Mouse (Mus musculus) small intestine, adult 2 months (tissue): ENCODE results near the gene Reep3. TPM values are rescaled to one million over a fixed set of nuclear protein-coding genes. Genes with fewer than 3 reads are reported as not detected.

Experiments used
- H3K27ac ChIP-seq: fragments of 200-500 bp; 2 replicates; pipeline ENCODE4 v1.5.1; 2012; ENCODE audit warnings: low read depth, low read length, control low read depth, inconsistent platforms; ENCODE audit not compliant: insufficient read depth
- H3K27me3 ChIP-seq: fragments of 200-500 bp; 2 replicates; pipeline ENCODE4 v1.6.1; 2012; ENCODE audit warnings: mild to moderate bottlenecking, moderate library complexity, low read length, inconsistent platforms; ENCODE audit not compliant: control insufficient read depth, insufficient read depth
- H3K36me3 ChIP-seq: fragments of 200-500 bp; 2 replicates; pipeline ENCODE4 v1.6.1; 2012; ENCODE audit warnings: mild to moderate bottlenecking, low read length, control low read depth, inconsistent platforms; ENCODE audit not compliant: control insufficient read depth, insufficient read depth
- H3K4me1 ChIP-seq: fragments of 200-500 bp; 2 replicates; pipeline ENCODE4 v1.6.1; 2012; ENCODE audit warnings: low read length, inconsistent platforms, mixed read lengths; ENCODE audit not compliant: control insufficient read depth, insufficient read depth, insufficient read length
- H3K4me3 ChIP-seq: fragments of 200-500 bp; 2 replicates; pipeline ENCODE4 v1.5.1; 2012; ENCODE audit warnings: low read depth, mild to moderate bottlenecking, control low read depth, inconsistent platforms, low read length, moderate library complexity
- CTCF ChIP-seq: fragments of 200-500 bp; IDR thresholded peaks from 2 replicates; pipeline ENCODE4 v1.5.1; 2012; ENCODE audit warnings: low read depth, mild to moderate bottlenecking, control low read depth, inconsistent platforms, low read length, moderate library complexity, mixed read lengths; ENCODE audit not compliant: insufficient replicate concordance, insufficient read length; ENCODE audit errors: extremely low read depth
- POLR2A ChIP-seq: fragments of 200-500 bp; IDR thresholded peaks from 2 replicates; pipeline ENCODE4 v1.6.1; 2012; ENCODE audit warnings: low read depth, mild to moderate bottlenecking, control low read depth, inconsistent platforms, low read length, moderate library complexity
- WGBS: fragments of 180-500 bp; shearing (Covaris S2); methylation state at CpG from one replicate; pipeline ENCODE4 v1.1.7; 2018; 5-methylcytosine and 5-hydroxymethylcytosine counted together
- polyA plus RNA-seq: library from polyadenylated mRNA; depleted of rRNA; stranded (reverse); fragments of >200 nt; gene quantifications from 2 replicates; pipeline ENCODE4 v1.2.3, GENCODE M21; 2012

Gene Reep3
- polyA plus RNA-seq, 1 experiment, result 16.4 TPM

DNA sequence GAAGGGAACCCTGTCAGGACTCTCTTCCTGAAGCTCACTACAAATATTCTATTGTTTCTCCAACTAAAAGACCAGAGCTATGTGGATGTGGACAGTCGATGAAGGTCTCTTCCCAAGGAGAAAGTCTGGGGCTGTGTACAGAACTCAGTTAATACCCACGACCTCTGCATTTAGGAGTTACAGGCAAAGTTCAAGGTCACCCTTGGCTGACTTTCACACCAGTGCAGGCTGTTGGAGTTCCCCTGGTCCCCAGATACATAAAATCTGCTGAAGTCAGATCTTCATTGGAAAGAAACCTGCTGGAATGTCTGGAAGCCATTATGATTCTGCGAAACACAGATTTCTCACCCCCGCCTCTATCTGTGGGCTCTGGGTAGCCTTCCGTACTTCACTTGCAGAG, 45.3 kb downstream of the Reep3 start:
- no peak for TF ChIP-seq POLR2A
- TF ChIP-seq CTCF, result no peak
- no peak overlapping the region for H3K4me3 ChIP-seq
- H3K4me1 ChIP-seq, result peaks cover 10% of the 10 kb centered on the region; the same call in 1 of the 2 replicates
- H3K36me3 ChIP-seq, result no peaks in the 10 kb centered on the region
- no peaks in the 10 kb centered on the region for H3K27me3 ChIP-seq
- 80% methylated on average over 5 of the region's 5 CpGs for WGBS
- no peak overlapping the region for H3K27ac ChIP-seq

DNA sequence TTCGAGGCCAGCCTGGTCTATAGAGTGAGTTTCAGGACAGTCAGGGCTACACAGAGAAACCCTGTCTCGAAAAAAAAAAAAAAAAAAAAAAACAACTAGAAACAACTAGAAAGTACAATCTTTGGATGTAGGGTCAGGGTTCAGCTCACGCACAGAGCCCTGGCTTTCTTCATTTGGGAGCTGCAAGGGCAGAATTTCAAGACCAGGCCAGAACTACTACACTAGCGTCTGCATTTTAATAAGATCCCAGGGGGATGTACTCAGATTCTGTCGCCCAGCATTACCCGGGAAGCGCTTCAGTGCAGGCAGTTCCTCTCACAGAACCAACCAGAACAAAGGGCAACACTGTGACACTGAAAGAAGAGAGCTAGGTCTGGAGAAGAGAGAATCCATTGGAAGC, 46.0 kb downstream of the Reep3 start:
- Histone ChIP-seq H3K27ac (no peak overlapping the region), H3K4me3 (no peak overlapping the region), H3K4me1 (peaks cover 7% of the 10 kb centered on the region; the same call in 1 of the 2 replicates), H3K27me3 (no peaks in the 10 kb centered on the region), H3K36me3 (no peaks in the 10 kb centered on the region)
- TF ChIP-seq POLR2A, result no peak
- no peak for TF ChIP-seq CTCF
- WGBS, result 82% methylated on average over 7 of the region's 7 CpGs

DNA sequence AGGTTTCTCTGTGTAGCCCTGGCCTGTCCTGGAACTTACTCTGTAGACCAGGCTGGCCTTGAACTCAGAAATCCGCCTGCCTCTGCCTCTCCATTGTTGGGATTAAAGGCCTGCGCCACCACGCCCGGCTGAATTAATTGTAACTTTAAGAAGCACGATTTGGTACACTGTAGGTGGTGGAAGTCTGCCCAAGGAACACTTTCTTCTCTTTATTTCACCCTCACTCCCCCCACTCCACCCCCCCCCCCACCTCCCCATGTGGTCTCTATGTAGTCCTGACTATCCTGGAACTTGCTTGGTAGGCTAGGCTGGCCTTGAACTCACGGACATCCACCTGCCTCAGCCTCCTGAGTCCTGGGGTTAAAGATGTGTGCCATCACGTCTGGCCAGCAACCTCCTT, 47.1 kb downstream of the Reep3 start:
- 91% methylated on average over 7 of the region's 7 CpGs for WGBS
- no peak for TF ChIP-seq CTCF
- TF ChIP-seq POLR2A, result no peak
- Histone ChIP-seq H3K4me3 (no peak overlapping the region), H3K36me3 (no peaks in the 10 kb centered on the region), H3K27ac (no peak overlapping the region), H3K27me3 (no peaks in the 10 kb centered on the region), H3K4me1 (peaks cover 8% of the 10 kb centered on the region; the same call in 1 of the 2 replicates)

GRCm38 (mm10) chr10:67048871-67049615, 47.7 kb downstream of the Reep3 start:
- peaks cover 13% of the 10 kb centered on the region; the same call in 1 of the 2 replicates for H3K4me1 ChIP-seq
- TF ChIP-seq CTCF (no peak), POLR2A (no peak)
- H3K36me3 ChIP-seq, result no peaks in the 10 kb centered on the region
- H3K4me3 ChIP-seq, result no peak overlapping the region
- no peak overlapping the region for H3K27ac ChIP-seq
- 82% methylated on average over 13 of the region's 13 CpGs for WGBS
- H3K27me3 ChIP-seq, result no peaks in the 10 kb centered on the region

DNA sequence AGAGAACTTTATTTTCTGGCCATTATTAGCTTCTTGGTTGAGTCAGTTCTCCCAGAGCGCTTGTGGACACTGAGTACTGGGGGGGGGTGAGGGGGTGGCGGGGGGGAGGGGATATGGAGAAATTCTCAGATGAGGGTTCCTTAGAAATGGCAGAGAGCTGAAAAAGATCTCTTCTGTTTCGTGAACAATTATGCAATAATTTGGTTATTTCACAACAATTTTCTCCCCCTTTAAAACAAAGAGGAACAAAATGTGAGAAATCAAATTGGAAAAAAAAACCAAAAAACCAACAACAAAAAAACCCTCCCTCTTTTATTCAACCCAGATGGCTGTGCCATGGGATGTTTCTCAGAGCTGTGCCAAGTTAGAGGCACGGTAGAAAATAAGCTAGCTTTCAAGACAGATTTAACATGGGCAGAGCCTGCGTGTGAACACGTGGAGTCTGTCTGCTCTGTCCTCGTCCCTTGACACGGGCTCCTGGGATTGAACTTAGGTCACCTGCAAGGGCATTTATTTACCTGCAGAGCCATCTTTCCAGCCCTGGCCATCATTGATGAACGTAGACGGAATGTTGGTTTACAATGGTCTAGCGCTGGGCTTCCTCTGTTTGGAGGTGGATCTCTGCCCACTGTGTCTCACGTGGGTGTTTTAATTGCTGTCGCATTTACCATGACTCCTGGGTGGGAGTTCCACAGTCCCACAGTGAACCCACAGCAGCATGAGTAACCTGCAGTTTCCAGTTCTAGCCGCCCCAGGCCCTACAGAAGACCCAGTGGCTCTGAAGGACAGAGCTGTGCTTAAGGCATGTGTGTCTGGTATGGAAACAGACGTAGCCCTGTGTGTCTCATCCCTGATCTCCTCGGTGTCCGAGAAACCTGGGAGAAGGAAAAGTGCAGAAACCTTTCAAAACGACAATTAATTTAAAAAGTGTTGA, 48.8 kb downstream of the Reep3 start:
- no peaks in the 10 kb centered on the region for H3K27me3 ChIP-seq
- H3K4me3 ChIP-seq, result no peak overlapping the region
- H3K4me1 ChIP-seq, result peaks cover 11% of the 10 kb centered on the region; the same call in 1 of the 2 replicates
- no peak for TF ChIP-seq POLR2A
- no peak for TF ChIP-seq CTCF
- H3K36me3 ChIP-seq, result no peaks in the 10 kb centered on the region
- WGBS, result 85% methylated on average over 18 of the region's 18 CpGs
- H3K27ac ChIP-seq, result no peak overlapping the region

DNA sequence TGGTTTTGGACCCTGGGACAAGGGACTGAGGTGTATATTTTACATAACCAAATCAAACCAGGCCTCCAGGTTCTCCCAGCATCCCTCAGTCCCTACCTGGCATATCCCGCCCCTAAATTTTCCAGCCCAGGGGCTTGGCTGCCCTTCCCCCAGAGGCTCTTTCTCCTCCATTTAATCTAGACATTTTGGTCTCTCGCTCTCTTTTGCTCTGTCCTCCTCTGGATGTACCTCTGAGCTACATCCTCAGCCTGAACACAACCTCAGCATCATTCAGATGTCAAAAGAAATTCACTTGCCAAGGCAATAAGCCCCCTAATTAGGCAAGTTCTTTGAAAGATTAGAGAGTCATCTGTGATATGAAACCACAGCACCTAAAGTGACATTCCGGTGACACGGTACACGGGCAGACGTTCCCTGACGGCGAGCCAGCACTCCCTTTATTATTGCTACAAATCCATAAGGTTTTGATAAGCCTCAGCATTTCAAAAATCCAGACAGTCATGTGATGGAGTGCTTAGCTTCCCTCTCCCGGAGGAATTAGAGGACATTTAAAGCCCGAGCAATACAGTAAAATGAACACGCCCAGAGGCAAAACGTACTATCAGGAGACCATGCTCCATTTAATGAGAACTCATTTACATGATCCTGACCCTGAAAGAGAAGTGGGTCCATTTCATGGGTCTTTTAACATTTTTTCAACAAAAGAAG, 51.4 kb downstream of the Reep3 start:
- Histone ChIP-seq H3K27me3 (no peaks in the 10 kb centered on the region), H3K36me3 (no peaks in the 10 kb centered on the region), H3K4me1 (peaks cover 14% of the 10 kb centered on the region; the same call in 1 of the 2 replicates), H3K4me3 (no peak overlapping the region), H3K27ac (no peak overlapping the region)
- no peak for TF ChIP-seq CTCF
- no peak for TF ChIP-seq POLR2A
- 50% methylated on average over 12 of the region's 12 CpGs for WGBS
